Mouse (Mus musculus) embryonic facial prominence, embryonic 15.5 days (tissue): ENCODE data around the gene Spata21. TPM values are rescaled to one million over a fixed set of nuclear protein-coding genes. Genes with fewer than 3 reads are reported as not detected.

Source experiments
- ATAC-seq: fragments of 200-750 bp; cut with Nextera tagmentation; 2 replicates; pipeline ENCODE4 v1.8.0; 2017; ENCODE audit warnings: low read depth, moderate TSS enrichment; ENCODE audit not compliant: insufficient number of reproducible peaks, low FRiP score, low TSS enrichment
- H3K27ac ChIP-seq: fragments of 300-500 bp; sonication (generic); replicated peaks from 2 replicates; pipeline ENCODE4 v1.5.1; 2015; ENCODE audit warnings: mild to moderate bottlenecking, inconsistent platforms
- H3K27me3 ChIP-seq: fragments of 300-500 bp; sonication (generic); 2 replicates; pipeline ENCODE4 v1.6.1; 2015; ENCODE audit warnings: inconsistent platforms
- H3K36me3 ChIP-seq: fragments of 300-500 bp; sonication (generic); 2 replicates; pipeline ENCODE4 v1.6.1; 2015; ENCODE audit warnings: mild to moderate bottlenecking, inconsistent platforms
- H3K4me1 ChIP-seq: fragments of 300-500 bp; sonication (generic); 2 replicates; pipeline ENCODE4 v1.6.1; 2015; ENCODE audit warnings: inconsistent platforms
- H3K4me2 ChIP-seq: fragments of 300-500 bp; sonication (generic); replicated peaks from 2 replicates; pipeline ENCODE4 v1.6.1; 2015; ENCODE audit warnings: mild to moderate bottlenecking, inconsistent platforms
- H3K4me3 ChIP-seq: fragments of 300-500 bp; sonication (generic); replicated peaks from 2 replicates; pipeline ENCODE4 v1.5.1; 2015; ENCODE audit warnings: mild to moderate bottlenecking, inconsistent platforms
- H3K9ac ChIP-seq: fragments of 300-500 bp; sonication (generic); 2 replicates; pipeline ENCODE4 v1.6.1; 2015; ENCODE audit warnings: inconsistent platforms
- H3K9me3 ChIP-seq: fragments of 300-500 bp; sonication (generic); replicated peaks from 2 replicates; pipeline ENCODE4 v1.6.1; 2016; ENCODE audit warnings: inconsistent platforms
- WGBS: fragments of 180-500 bp; shearing (Covaris S2); methylation state at CpG from one replicate; pipeline ENCODE4 v1.1.7; 2015; 5-methylcytosine and 5-hydroxymethylcytosine counted together
- polyA plus RNA-seq: library from polyadenylated mRNA; unstranded; fragments of >200 nt; fragmentation: Nextera tagmentation; extraction: Ambion mirVana; gene quantifications from 2 replicates; pipeline ENCODE4 v1.2.1, GENCODE M21; 2015

The Spata21 gene
- polyA plus RNA-seq, 1 experiment from 2014 or later, result 0.20 TPM

DNA sequence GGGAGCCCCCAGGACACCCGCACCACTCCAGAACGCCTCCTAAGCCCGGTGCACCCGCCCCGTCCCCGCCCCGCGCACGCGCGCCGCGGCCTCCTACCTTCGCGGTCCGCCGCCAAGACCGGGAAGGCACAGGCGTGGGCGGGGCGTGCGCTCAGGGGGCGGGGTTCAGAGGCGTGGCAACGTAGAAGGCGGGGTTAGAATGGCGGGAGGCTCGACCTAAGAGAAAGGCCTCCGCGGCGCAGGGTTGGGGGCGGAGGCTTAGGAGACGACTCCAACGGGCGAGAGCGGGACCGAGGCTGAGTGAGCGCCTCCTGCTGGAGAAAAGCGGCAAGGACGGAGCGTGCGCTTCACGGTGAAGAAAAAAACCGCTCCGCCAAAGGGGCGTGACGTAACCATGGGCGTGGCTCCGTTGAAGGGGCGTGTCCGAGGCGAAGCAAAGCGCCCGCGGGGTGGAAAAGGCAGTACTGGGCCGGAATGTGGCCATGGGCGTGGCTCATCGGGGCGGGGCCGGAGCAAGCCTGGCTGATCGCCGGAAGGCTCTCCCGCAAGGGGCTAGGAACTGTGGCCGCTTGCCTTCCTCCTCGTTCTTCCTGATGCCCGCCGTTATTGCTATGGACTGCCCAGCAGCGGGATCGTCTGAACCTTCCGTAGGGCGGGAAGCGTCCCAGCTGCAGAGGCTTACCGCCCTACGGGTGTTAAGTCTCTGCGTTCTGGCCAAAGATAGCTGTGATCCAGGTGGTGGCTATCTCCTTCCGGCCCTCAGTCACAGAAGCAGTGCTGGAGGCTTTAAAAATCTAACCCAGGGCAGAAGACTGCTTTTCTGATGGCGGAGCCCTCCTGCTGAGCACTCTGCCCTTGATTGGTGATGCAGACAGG is 27.5 kb upstream of the Spata21 start, which contains the start of gene Crocc:
TSS of gene Crocc (minus strand) at position 125 of the 876 bp plus-strand sequence.
- Histone ChIP-seq H3K36me3 (peaks cover 16% of the 10 kb centered on the region), H3K4me1 (peaks cover 22% of the 10 kb centered on the region), H3K9me3 (no peaks in the 10 kb centered on the region), H3K4me3 (peak within 1 kb of the TSS; percentile 71), H3K9ac (peak within 1 kb of the TSS; percentile 83), H3K27ac (peak within 1 kb of the TSS; percentile 93), H3K4me2 (peak within 1 kb of the TSS; percentile 70), H3K27me3 (no peaks in the 10 kb centered on the region)
- peak; percentile 97 for ATAC-seq
- WGBS, result under 1% methylated on average over 77 of the region's 77 CpGs

GRCm38 (mm10) chr4:141064104-141064659 is 24.0 kb upstream of the Spata21 start:
- ATAC-seq, result no peak
- H3K9me3 ChIP-seq, result no peaks in the 10 kb centered on the region
- 84% methylated on average over 4 of the region's 4 CpGs for WGBS

DNA sequence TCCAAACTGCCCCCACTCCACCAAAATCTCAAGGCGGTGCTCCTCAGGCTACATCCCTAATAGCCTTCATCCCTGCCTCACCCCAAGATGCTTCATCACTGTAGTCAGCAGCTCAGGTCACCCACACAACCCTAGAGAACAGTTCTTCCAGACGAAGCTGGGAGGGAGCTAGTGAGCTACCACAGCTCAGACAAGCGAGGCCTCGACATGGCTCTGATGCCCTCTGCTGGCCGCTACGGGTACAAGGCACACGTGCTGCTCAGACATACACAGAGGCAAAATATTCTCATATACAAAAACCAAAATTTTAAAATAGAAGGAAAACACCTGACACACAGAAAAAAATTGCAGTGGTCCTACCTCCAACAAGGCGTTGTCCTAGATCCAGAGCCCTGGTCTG is 23.0 kb upstream of the Spata21 start:
- H3K27me3 ChIP-seq, result no peaks in the 10 kb centered on the region
- H3K27ac ChIP-seq, result no peak overlapping the region
- WGBS, result 6% methylated on average over 8 of the region's 8 CpGs
- ATAC-seq, result no peak
- no peaks in the 10 kb centered on the region for H3K9me3 ChIP-seq
- peaks cover 13% of the 10 kb centered on the region; the same call in 1 of the 2 replicates for H3K4me1 ChIP-seq
- H3K4me3 ChIP-seq, result no peak overlapping the region
- peaks cover 48% of the 10 kb centered on the region for H3K36me3 ChIP-seq
- no peak overlapping the region for H3K4me2 ChIP-seq
- H3K9ac ChIP-seq, result no peak overlapping the region

More at GRCm38 (mm10) chr4:141064104-141064659, 24.0 kb upstream of the Spata21 start:
- H3K4me1 ChIP-seq, result peaks cover 22% of the 10 kb centered on the region
- no peaks in the 10 kb centered on the region for H3K27me3 ChIP-seq
- no peak overlapping the region for H3K4me2 ChIP-seq
- H3K9ac ChIP-seq, result no peak overlapping the region
- H3K36me3 ChIP-seq, result peaks cover 39% of the 10 kb centered on the region
- H3K27ac ChIP-seq, result no peak overlapping the region
- no peak overlapping the region for H3K4me3 ChIP-seq

DNA sequence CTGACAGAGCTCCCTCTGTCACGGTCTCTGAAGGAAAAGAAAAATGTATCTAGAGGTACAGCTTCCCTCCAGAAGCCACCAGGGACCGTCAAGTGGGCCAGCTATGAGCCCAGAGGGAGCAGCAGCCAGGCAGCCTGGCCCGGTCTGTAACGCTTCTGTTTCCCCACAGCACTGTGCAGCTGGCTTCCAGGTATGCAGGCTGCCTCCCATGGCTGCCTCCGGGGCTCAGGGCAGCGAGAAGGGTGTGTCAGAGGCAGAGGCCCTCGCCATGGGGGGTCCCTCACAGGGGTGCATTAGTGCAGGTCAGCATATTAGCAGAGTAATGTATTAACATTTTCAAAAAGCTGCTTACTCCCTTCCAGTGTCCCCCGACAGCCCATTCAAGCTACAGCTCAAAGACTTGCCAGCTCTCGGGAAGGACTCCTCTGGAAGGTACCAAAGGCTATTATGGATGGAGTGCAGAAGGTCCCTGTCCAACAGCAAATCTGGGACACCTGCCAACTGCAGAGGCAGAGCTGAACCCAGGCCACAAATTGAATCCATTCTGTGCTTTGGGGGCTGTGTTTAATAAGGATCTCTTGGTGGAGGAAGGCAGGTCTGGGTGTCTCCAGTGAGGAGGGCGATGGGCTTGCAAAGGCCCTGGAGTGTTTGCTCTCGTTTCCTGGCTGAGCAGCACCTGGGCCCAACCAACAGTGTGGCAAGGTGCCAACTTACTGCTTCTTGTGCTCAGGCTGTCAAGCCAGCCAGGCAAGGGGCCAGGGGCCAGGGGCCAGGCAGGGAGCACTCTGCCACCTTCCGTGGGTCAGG is 21.2 kb upstream of the Spata21 start:
- Histone ChIP-seq H3K4me2 (no peak overlapping the region), H3K36me3 (peaks cover 64% of the 10 kb centered on the region), H3K9ac (no peak overlapping the region), H3K9me3 (no peaks in the 10 kb centered on the region), H3K27ac (peak overlapping the region; percentile 58; the same call in 1 of the 2 replicates), H3K4me1 (0 out of 2 replicates have a peak, but pooled peaks cover 7% of the 10 kb centered on the region), H3K4me3 (no peak overlapping the region), H3K27me3 (no peaks in the 10 kb centered on the region)
- peak; percentile 14; the same call in 1 of the 2 replicates for ATAC-seq
- 64% methylated on average over 12 of the region's 12 CpGs for WGBS

GRCm38 (mm10) chr4:141067516-141068046 is 20.6 kb upstream of the Spata21 start:
- H3K36me3 ChIP-seq, result peaks cover 71% of the 10 kb centered on the region
- H3K9me3 ChIP-seq, result no peaks in the 10 kb centered on the region
- H3K27ac ChIP-seq, result peak overlapping the region; percentile 58; the same call in 1 of the 2 replicates
- H3K4me1 ChIP-seq, result 0 out of 2 replicates have a peak, but pooled peaks cover 7% of the 10 kb centered on the region
- H3K27me3 ChIP-seq, result no peaks in the 10 kb centered on the region
- WGBS, result 85% methylated on average over 9 of the region's 9 CpGs
- no peak for ATAC-seq
- H3K4me3 ChIP-seq, result no peak overlapping the region
- no peak overlapping the region for H3K9ac ChIP-seq
- H3K4me2 ChIP-seq, result no peak overlapping the region

GRCm38 (mm10) chr4:141068655-141069054 is 19.5 kb upstream of the Spata21 start:
- no peak overlapping the region for H3K4me2 ChIP-seq
- no peak for ATAC-seq
- H3K9me3 ChIP-seq, result no peaks in the 10 kb centered on the region
- 88% methylated on average over 8 of the region's 8 CpGs for WGBS
- H3K36me3 ChIP-seq, result peaks cover 81% of the 10 kb centered on the region
- H3K27ac ChIP-seq, result no peak overlapping the region
- H3K4me3 ChIP-seq, result no peak overlapping the region
- H3K4me1 ChIP-seq, result 0 out of 2 replicates have a peak, but pooled peaks cover 8% of the 10 kb centered on the region
- no peaks in the 10 kb centered on the region for H3K27me3 ChIP-seq
- H3K9ac ChIP-seq, result no peak overlapping the region

GRCm38 (mm10) chr4:141069731-141070130 is 18.4 kb upstream of the Spata21 start:
- H3K4me1 ChIP-seq, result 0 out of 2 replicates have a peak, but pooled peaks cover 12% of the 10 kb centered on the region
- 60% methylated on average over 4 of the region's 4 CpGs for WGBS
- no peaks in the 10 kb centered on the region for H3K9me3 ChIP-seq
- no peak overlapping the region for H3K9ac ChIP-seq
- no peak overlapping the region for H3K4me2 ChIP-seq
- no peak for ATAC-seq
- H3K27ac ChIP-seq, result no peak overlapping the region
- H3K36me3 ChIP-seq, result peaks cover 88% of the 10 kb centered on the region
- no peak overlapping the region for H3K4me3 ChIP-seq
- H3K27me3 ChIP-seq, result no peaks in the 10 kb centered on the region

- Histone ChIP-seq H3K4me2 (no peak overlapping the region), H3K27me3 (no peaks in the 10 kb centered on the region), H3K27ac (no peak overlapping the region), H3K4me1 (peaks cover 23% of the 10 kb centered on the region), H3K9ac (no peak overlapping the region), H3K9me3 (no peaks in the 10 kb centered on the region), H3K36me3 (peaks cover 66% of the 10 kb centered on the region), H3K4me3 (no peak overlapping the region)
- ATAC-seq, result no peak
- 91% methylated on average over 11 of the region's 11 CpGs for WGBS
Observed at GRCm38 (mm10) chr4:141072502-141072901, 15.6 kb upstream of the Spata21 start.

DNA sequence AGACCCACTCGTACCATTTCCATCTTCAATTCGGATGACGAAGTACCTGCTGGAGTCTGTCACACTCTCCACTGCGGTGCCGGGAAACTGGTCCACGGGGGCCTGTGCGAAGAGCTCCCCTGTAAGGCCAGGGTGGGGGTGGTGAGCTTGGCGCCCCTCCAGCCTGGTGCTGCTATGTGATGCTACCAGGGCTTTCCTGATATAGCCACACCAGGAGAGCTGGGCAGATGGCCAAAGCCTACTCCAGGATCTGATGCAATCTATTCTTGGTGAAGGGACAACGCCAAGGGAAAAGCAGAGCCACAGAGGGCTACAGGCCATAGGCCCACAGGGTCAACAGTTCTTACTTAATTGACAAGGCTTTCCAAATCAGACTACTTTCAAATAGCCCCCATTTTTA is 14.5 kb upstream of the Spata21 start:
- peaks cover 24% of the 10 kb centered on the region for H3K4me1 ChIP-seq
- 83% methylated on average over 9 of the region's 9 CpGs for WGBS
- no peak overlapping the region for H3K4me3 ChIP-seq
- H3K27ac ChIP-seq, result no peak overlapping the region
- H3K36me3 ChIP-seq, result peaks cover 54% of the 10 kb centered on the region
- no peak for ATAC-seq
- no peak overlapping the region for H3K9ac ChIP-seq
- H3K9me3 ChIP-seq, result no peaks in the 10 kb centered on the region
- no peak overlapping the region for H3K4me2 ChIP-seq
- no peaks in the 10 kb centered on the region for H3K27me3 ChIP-seq

GRCm38 (mm10) chr4:141074109-141074508 is 14.0 kb upstream of the Spata21 start:
- H3K4me1 ChIP-seq, result peaks cover 24% of the 10 kb centered on the region
- no peak overlapping the region for H3K9ac ChIP-seq
- 90% methylated on average over 4 of the region's 4 CpGs for WGBS
- no peak overlapping the region for H3K4me2 ChIP-seq
- no peak overlapping the region for H3K27ac ChIP-seq
- H3K36me3 ChIP-seq, result peaks cover 50% of the 10 kb centered on the region
- H3K9me3 ChIP-seq, result no peaks in the 10 kb centered on the region
- ATAC-seq, result no peak
- no peak overlapping the region for H3K4me3 ChIP-seq
- H3K27me3 ChIP-seq, result no peaks in the 10 kb centered on the region
